Mouse (Mus musculus): ENCODE results near the gene Fyb2. TPM values are rescaled to one million over a fixed set of nuclear protein-coding genes. Genes with fewer than 3 reads are reported as not detected.

Fyb2 gene
- polyA plus RNA-seq, 1 experiment from 2014 or later, result 0.07 TPM

DNA sequence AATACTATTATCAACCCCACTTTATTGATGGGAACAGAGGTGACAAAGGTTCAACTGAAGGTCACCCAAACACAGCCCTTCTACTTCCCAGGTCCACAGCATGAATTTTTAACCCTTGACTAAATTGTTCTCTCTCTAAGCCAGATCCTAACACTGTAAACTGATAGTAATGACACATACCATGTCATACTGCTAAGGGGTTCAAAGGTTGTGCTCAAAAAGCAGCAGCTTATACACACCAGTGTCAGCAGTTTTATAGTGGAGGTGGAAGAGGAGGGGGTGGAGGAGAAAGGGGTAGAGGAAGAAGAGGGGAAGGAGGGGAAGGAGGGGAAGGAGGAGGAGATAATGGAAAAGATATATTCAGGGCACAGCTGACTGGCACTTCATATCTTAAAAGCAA lies 20.4 kb downstream of the Fyb2 start:
- DNase-seq (ENCODE audit: low spot score, missing footprints), result no peak
- ATAC-seq (ENCODE audit: low FRiP score), result no peak
- no peaks in the 10 kb centered on the region for H3K9me3 ChIP-seq (ENCODE audit: control insufficient read depth, low read length)
- no peak overlapping the region for H3K27ac ChIP-seq (ENCODE audit: low read depth, low read length)
- no peaks in the 10 kb centered on the region for H3K4me1 ChIP-seq (ENCODE audit: control insufficient read depth, insufficient read depth, low read length)
- H3K9ac ChIP-seq (ENCODE audit: low read length), result no peak overlapping the region
- no peak overlapping the region for H3K4me3 ChIP-seq (ENCODE audit: low read depth, low read length)
- no peaks in the 10 kb centered on the region for H3K27me3 ChIP-seq (ENCODE audit: control insufficient read depth, insufficient read depth, low read length)
- H3K4me2 ChIP-seq, result no peak overlapping the region
- H3K36me3 ChIP-seq (ENCODE audit: control insufficient read depth, insufficient read depth, low read length), result no peaks in the 10 kb centered on the region

GRCm38 (mm10) chr4:104934997-104935396 lies 21.7 kb downstream of the Fyb2 start:
- Histone ChIP-seq H3K4me3 (ENCODE audit: low read depth, low read length) (no peak overlapping the region), H3K27ac (ENCODE audit: low read depth, low read length) (no peak overlapping the region), H3K27me3 (ENCODE audit: control insufficient read depth, insufficient read depth, low read length) (no peaks in the 10 kb centered on the region), H3K36me3 (ENCODE audit: control insufficient read depth, insufficient read depth, low read length) (no peaks in the 10 kb centered on the region), H3K4me2 (no peak overlapping the region), H3K9me3 (ENCODE audit: control insufficient read depth, low read length) (no peaks in the 10 kb centered on the region), H3K9ac (ENCODE audit: low read length) (no peak overlapping the region), H3K4me1 (ENCODE audit: control insufficient read depth, insufficient read depth, low read length) (no peaks in the 10 kb centered on the region)
- DNase-seq (ENCODE audit: low spot score, missing footprints) (no peak), ATAC-seq (ENCODE audit: low FRiP score) (no peak)
- WGBS, result 85% methylated on average over 3 of the region's 3 CpGs

- DNase-seq (ENCODE audit: low spot score, missing footprints) (no peak), ATAC-seq (ENCODE audit: low FRiP score) (no peak)
- no peak overlapping the region for H3K9ac ChIP-seq (ENCODE audit: low read length)
- no peaks in the 10 kb centered on the region for H3K36me3 ChIP-seq (ENCODE audit: control insufficient read depth, insufficient read depth, low read length)
- H3K27me3 ChIP-seq (ENCODE audit: control insufficient read depth, insufficient read depth, low read length), result no peaks in the 10 kb centered on the region
- H3K9me3 ChIP-seq (ENCODE audit: control insufficient read depth, low read length), result no peaks in the 10 kb centered on the region
- no peak overlapping the region for H3K4me2 ChIP-seq
- no peak overlapping the region for H3K4me3 ChIP-seq (ENCODE audit: low read depth, low read length)
- 90% methylated on average over 3 of the region's 3 CpGs for WGBS
- no peak overlapping the region for H3K27ac ChIP-seq (ENCODE audit: low read depth, low read length)
- H3K4me1 ChIP-seq (ENCODE audit: control insufficient read depth, insufficient read depth, low read length), result no peaks in the 10 kb centered on the region
These were observed 22.2 kb downstream of the Fyb2 start for GRCm38 (mm10) chr4:104935436-104935835.

DNA sequence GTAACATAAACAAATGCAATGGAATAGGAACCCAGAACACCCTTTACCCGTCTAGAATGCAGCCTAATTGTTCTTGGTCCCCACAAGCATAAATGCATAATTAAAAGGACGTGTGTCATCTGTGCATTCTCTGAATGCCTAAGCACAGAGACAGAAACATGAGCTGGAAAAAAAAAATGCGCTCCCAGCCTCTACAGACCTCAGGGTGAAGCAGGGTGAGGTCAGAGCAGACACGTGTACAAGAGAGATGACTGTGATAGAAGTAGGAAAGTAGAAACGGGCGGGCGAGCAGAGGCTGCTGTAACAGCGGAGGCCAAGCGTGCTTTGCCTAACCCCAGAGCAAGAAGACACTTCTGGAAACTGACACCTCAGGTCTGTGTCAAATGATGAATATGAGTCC lies 22.8 kb downstream of the Fyb2 start:
- WGBS, result 76% methylated on average over 9 of the region's 9 CpGs
- ATAC-seq (ENCODE audit: low FRiP score), result no peak

GRCm38 (mm10) chr4:104939535-104939934 lies 26.3 kb downstream of the Fyb2 start:
- H3K27ac ChIP-seq (ENCODE audit: low read depth, low read length), result no peak overlapping the region
- ATAC-seq (ENCODE audit: low FRiP score), result no peak

More for the DNA sequence above, 22.8 kb downstream of the Fyb2 start:
- Histone ChIP-seq H3K36me3 (ENCODE audit: control insufficient read depth, insufficient read depth, low read length) (no peaks in the 10 kb centered on the region), H3K4me1 (ENCODE audit: control insufficient read depth, insufficient read depth, low read length) (no peaks in the 10 kb centered on the region), H3K4me2 (no peak overlapping the region), H3K27ac (ENCODE audit: low read depth, low read length) (no peak overlapping the region), H3K4me3 (ENCODE audit: low read depth, low read length) (no peak overlapping the region), H3K9me3 (ENCODE audit: control insufficient read depth, low read length) (no peaks in the 10 kb centered on the region), H3K9ac (ENCODE audit: low read length) (no peak overlapping the region), H3K27me3 (ENCODE audit: control insufficient read depth, insufficient read depth, low read length) (no peaks in the 10 kb centered on the region)
- no peak for DNase-seq (ENCODE audit: low spot score, missing footprints)

DNA sequence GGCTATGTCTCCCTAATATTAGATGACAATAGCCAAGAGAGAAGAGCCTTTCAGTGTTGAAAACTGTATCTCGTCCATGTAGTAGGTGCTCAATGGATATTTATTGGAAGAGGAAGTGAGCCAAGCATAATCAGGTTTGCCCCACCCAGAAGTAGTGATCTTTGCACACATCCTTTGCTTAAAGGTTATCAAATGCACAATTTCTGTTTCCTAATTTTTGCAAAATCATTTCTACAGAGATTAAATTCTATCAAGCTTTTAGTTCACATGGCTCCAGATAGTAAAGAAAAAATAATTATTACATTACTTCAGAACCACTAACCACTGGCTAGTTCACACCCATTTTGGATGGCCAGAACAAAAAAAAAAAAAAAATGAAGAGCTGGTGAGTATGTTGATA lies 28.6 kb downstream of the Fyb2 start:
- Histone ChIP-seq H3K4me3 (ENCODE audit: low read depth, low read length) (no peak overlapping the region), H3K27me3 (ENCODE audit: control insufficient read depth, insufficient read depth, low read length) (no peaks in the 10 kb centered on the region)
- no peak for ATAC-seq (ENCODE audit: low FRiP score)

More at GRCm38 (mm10) chr4:104939535-104939934, 26.3 kb downstream of the Fyb2 start:
- no peaks in the 10 kb centered on the region for H3K9me3 ChIP-seq (ENCODE audit: control insufficient read depth, low read length)
- H3K9ac ChIP-seq (ENCODE audit: low read length), result no peak overlapping the region
- no peaks in the 10 kb centered on the region for H3K27me3 ChIP-seq (ENCODE audit: control insufficient read depth, insufficient read depth, low read length)
- H3K4me1 ChIP-seq (ENCODE audit: control insufficient read depth, insufficient read depth, low read length), result no peaks in the 10 kb centered on the region
- no peak for DNase-seq (ENCODE audit: low spot score, missing footprints)
- no peak overlapping the region for H3K4me3 ChIP-seq (ENCODE audit: low read depth, low read length)
- 86% methylated on average over 6 of the region's 6 CpGs for WGBS
- H3K36me3 ChIP-seq (ENCODE audit: control insufficient read depth, insufficient read depth, low read length), result no peaks in the 10 kb centered on the region
- H3K4me2 ChIP-seq, result no peak overlapping the region

GRCm38 (mm10) chr4:104944482-104944881 lies 31.2 kb downstream of the Fyb2 start:
- H3K27me3 ChIP-seq (ENCODE audit: control insufficient read depth, insufficient read depth, low read length), result no peaks in the 10 kb centered on the region
- no peak overlapping the region for H3K9ac ChIP-seq (ENCODE audit: low read length)
- H3K27ac ChIP-seq (ENCODE audit: low read depth, low read length), result no peak overlapping the region
- no peak overlapping the region for H3K4me2 ChIP-seq
- 82% methylated on average over 1 of the region's 1 CpGs for WGBS
- no peaks in the 10 kb centered on the region for H3K36me3 ChIP-seq (ENCODE audit: control insufficient read depth, insufficient read depth, low read length)
- no peak for DNase-seq (ENCODE audit: low spot score, missing footprints)
- H3K9me3 ChIP-seq (ENCODE audit: control insufficient read depth, low read length), result no peaks in the 10 kb centered on the region
- H3K4me3 ChIP-seq (ENCODE audit: low read depth, low read length), result no peak overlapping the region
- H3K4me1 ChIP-seq (ENCODE audit: control insufficient read depth, insufficient read depth, low read length), result no peaks in the 10 kb centered on the region
- ATAC-seq (ENCODE audit: low FRiP score), result no peak

More for the DNA sequence above, 28.6 kb downstream of the Fyb2 start:
- H3K4me2 ChIP-seq, result no peak overlapping the region
- no peak overlapping the region for H3K27ac ChIP-seq (ENCODE audit: low read depth, low read length)
- no peaks in the 10 kb centered on the region for H3K36me3 ChIP-seq (ENCODE audit: control insufficient read depth, insufficient read depth, low read length)
- H3K9ac ChIP-seq (ENCODE audit: low read length), result no peak overlapping the region
- 90% methylated on average over 1 of the region's 1 CpGs for WGBS
- no peaks in the 10 kb centered on the region for H3K9me3 ChIP-seq (ENCODE audit: control insufficient read depth, low read length)
- no peak for DNase-seq (ENCODE audit: low spot score, missing footprints)
- no peaks in the 10 kb centered on the region for H3K4me1 ChIP-seq (ENCODE audit: control insufficient read depth, insufficient read depth, low read length)

- no peak overlapping the region for H3K4me3 ChIP-seq (ENCODE audit: low read depth, low read length)
- H3K9ac ChIP-seq (ENCODE audit: low read length), result no peak overlapping the region
- no peaks in the 10 kb centered on the region for H3K4me1 ChIP-seq (ENCODE audit: control insufficient read depth, insufficient read depth, low read length)
- no peak for ATAC-seq (ENCODE audit: low FRiP score)
- H3K27ac ChIP-seq (ENCODE audit: low read depth, low read length), result no peak overlapping the region
- H3K4me2 ChIP-seq, result no peak overlapping the region
- H3K36me3 ChIP-seq (ENCODE audit: control insufficient read depth, insufficient read depth, low read length), result no peaks in the 10 kb centered on the region
- H3K27me3 ChIP-seq (ENCODE audit: control insufficient read depth, insufficient read depth, low read length), result no peaks in the 10 kb centered on the region
- H3K9me3 ChIP-seq (ENCODE audit: control insufficient read depth, low read length), result no peaks in the 10 kb centered on the region
- DNase-seq (ENCODE audit: low spot score, missing footprints), result no peak
- WGBS, result 86% methylated on average over 4 of the region's 4 CpGs
These were observed 35.6 kb downstream of the Fyb2 start for GRCm38 (mm10) chr4:104948886-104949285.

- Histone ChIP-seq H3K4me1 (ENCODE audit: control insufficient read depth, insufficient read depth, low read length) (no peaks in the 10 kb centered on the region), H3K4me2 (no peak overlapping the region), H3K9me3 (ENCODE audit: control insufficient read depth, low read length) (no peaks in the 10 kb centered on the region), H3K27ac (ENCODE audit: low read depth, low read length) (no peak overlapping the region), H3K4me3 (ENCODE audit: low read depth, low read length) (no peak overlapping the region), H3K27me3 (ENCODE audit: control insufficient read depth, insufficient read depth, low read length) (no peaks in the 10 kb centered on the region), H3K36me3 (ENCODE audit: control insufficient read depth, insufficient read depth, low read length) (no peaks in the 10 kb centered on the region), H3K9ac (ENCODE audit: low read length) (no peak overlapping the region)
- WGBS, result 69% methylated on average over 3 of the region's 3 CpGs
- ATAC-seq (ENCODE audit: low FRiP score) (no peak), DNase-seq (ENCODE audit: low spot score, missing footprints) (no peak)
These were observed 36.0 kb downstream of the Fyb2 start for GRCm38 (mm10) chr4:104949304-104949703.

Measured in midbrain, embryonic 11.5 days (tissue).